Mouse (Mus musculus): ENCODE results near the gene Srgap3. TPM values are rescaled to one million over a fixed set of nuclear protein-coding genes. Genes with fewer than 3 reads are reported as not detected.
A peak's percentile ranks its signal among the peaks of the same experiment; 100 is the strongest.

The Srgap3 gene
- total RNA-seq, 2 experiments from 2014 or later, result 241 to 270 TPM

- DNase-seq (ENCODE audit: extremely low spot score in 1 of 2, low spot score in 1 of 2), result peak; percentile 37 to 49
Measured at GRCm38 (mm10) chr6:112823096-112823495, 124.0 kb downstream of the Srgap3 start.

GRCm38 (mm10) chr6:112820298-112820992 lies 126.6 kb downstream of the Srgap3 start:
- no peak for DNase-seq (ENCODE audit: extremely low spot score in 1 of 2, low spot score in 1 of 2)

GRCm38 (mm10) chr6:112818403-112818901 lies 128.6 kb downstream of the Srgap3 start:
- no peak for DNase-seq (ENCODE audit: extremely low spot score in 1 of 2, low spot score in 1 of 2)

- no peak for DNase-seq (ENCODE audit: extremely low spot score in 1 of 2, low spot score in 1 of 2)
Measured at GRCm38 (mm10) chr6:112815604-112816003, 131.5 kb downstream of the Srgap3 start.

GRCm38 (mm10) chr6:112814525-112815086 lies 132.5 kb downstream of the Srgap3 start:
- no peak for DNase-seq (ENCODE audit: extremely low spot score in 1 of 2, low spot score in 1 of 2)

GRCm38 (mm10) chr6:112812884-112813283 lies 134.2 kb downstream of the Srgap3 start:
- no peak for DNase-seq (ENCODE audit: extremely low spot score in 1 of 2, low spot score in 1 of 2)

- no peak for DNase-seq (ENCODE audit: extremely low spot score in 1 of 2, low spot score in 1 of 2)
Measured at GRCm38 (mm10) chr6:112810521-112810830, 136.6 kb downstream of the Srgap3 start.

- DNase-seq (ENCODE audit: extremely low spot score in 1 of 2, low spot score in 1 of 2), result no peak
Measured at GRCm38 (mm10) chr6:112809658-112810520, 137.2 kb downstream of the Srgap3 start.

GRCm38 (mm10) chr6:112808738-112809137 lies 138.3 kb downstream of the Srgap3 start:
- no peak for DNase-seq (ENCODE audit: extremely low spot score in 1 of 2, low spot score in 1 of 2)

- DNase-seq (ENCODE audit: extremely low spot score in 1 of 2, low spot score in 1 of 2), result no peak
Measured at GRCm38 (mm10) chr6:112801917-112802316, 145.1 kb downstream of the Srgap3 start.

- DNase-seq (ENCODE audit: extremely low spot score in 1 of 2, low spot score in 1 of 2), result no peak
Measured at GRCm38 (mm10) chr6:112798378-112798777, 148.7 kb downstream of the Srgap3 start.

- no peak for DNase-seq (ENCODE audit: extremely low spot score in 1 of 2, low spot score in 1 of 2)
Measured at GRCm38 (mm10) chr6:112796607-112797006, 150.5 kb downstream of the Srgap3 start.

- no peak for DNase-seq (ENCODE audit: extremely low spot score in 1 of 2, low spot score in 1 of 2)
Measured at GRCm38 (mm10) chr6:112793887-112794286, 153.2 kb downstream of the Srgap3 start.

- DNase-seq (ENCODE audit: extremely low spot score in 1 of 2, low spot score in 1 of 2), result no peak
Measured at GRCm38 (mm10) chr6:112789901-112790300, 157.2 kb downstream of the Srgap3 start.

- DNase-seq (ENCODE audit: extremely low spot score in 1 of 2, low spot score in 1 of 2), result no peak
Measured at GRCm38 (mm10) chr6:112788617-112789016, 158.4 kb downstream of the Srgap3 start.

GRCm38 (mm10) chr6:112788174-112788573 lies 158.9 kb downstream of the Srgap3 start:
- DNase-seq (ENCODE audit: extremely low spot score in 1 of 2, low spot score in 1 of 2), result no peak

- no peak for DNase-seq (ENCODE audit: extremely low spot score in 1 of 2, low spot score in 1 of 2)
Measured at GRCm38 (mm10) chr6:112781409-112782093, 165.5 kb downstream of the Srgap3 start.

GRCm38 (mm10) chr6:112778211-112778610 lies 168.9 kb downstream of the Srgap3 start:
- no peak for DNase-seq (ENCODE audit: extremely low spot score in 1 of 2, low spot score in 1 of 2)

GRCm38 (mm10) chr6:112776718-112777117 lies 170.3 kb downstream of the Srgap3 start:
- no peak for DNase-seq (ENCODE audit: extremely low spot score in 1 of 2, low spot score in 1 of 2)

- no peak for DNase-seq (ENCODE audit: extremely low spot score in 1 of 2, low spot score in 1 of 2)
Measured at GRCm38 (mm10) chr6:112773754-112774153, 173.3 kb downstream of the Srgap3 start.

- DNase-seq (ENCODE audit: extremely low spot score in 1 of 2, low spot score in 1 of 2), result no peak
Measured at GRCm38 (mm10) chr6:112770996-112771395, 176.1 kb downstream of the Srgap3 start.

All from layer of hippocampus, postnatal 25 days (tissue).